Mouse (Mus musculus): ENCODE data around the gene Tbc1d17. TPM values are rescaled to one million over a fixed set of nuclear protein-coding genes. Genes with fewer than 3 reads are reported as not detected.

Tbc1d17 gene
- polyA plus RNA-seq, 1 experiment from 2014 or later, result 122 TPM

MicroRNA genes within 50 kb of the gene (microRNA counts, 519-probe panel; counts per million panel counts)
- not detected for microRNA mmu-miR-707

Small RNA genes lying within 50 kb of the gene (microRNA-seq; reads per million reads assigned to microRNA genes)
- gene Mir707, result not detected

Other genes with a start within 250 kb of the Tbc1d17 start
- 2.3 and 2.9 TPM in 2 replicates for gene Myh14, start 178.2 kb downstream of the Tbc1d17 start, polyA plus RNA-seq (2015; fragmentation: Nextera tagmentation; extraction: Ambion mirVana)
- gene Izumo2, start 140.3 kb downstream of the Tbc1d17 start, polyA plus RNA-seq (2015; fragmentation: Nextera tagmentation; extraction: Ambion mirVana), result not detected in 2 replicates
- gene Vrk3, start 100.7 kb downstream of the Tbc1d17 start, polyA plus RNA-seq (2015; fragmentation: Nextera tagmentation; extraction: Ambion mirVana), result 28.4 and 29.7 TPM in 2 replicates
- gene Zfp473, start 98.0 kb downstream of the Tbc1d17 start, polyA plus RNA-seq (2015; fragmentation: Nextera tagmentation; extraction: Ambion mirVana), result 1.4 and 1.5 TPM in 2 replicates
- gene Nup62, start 33.0 kb downstream of the Tbc1d17 start, polyA plus RNA-seq (2015; fragmentation: Nextera tagmentation; extraction: Ambion mirVana), result 49.9 and 52.7 TPM in 2 replicates
- 1.6 and 2.2 TPM in 2 replicates for gene Il4i1, start 32.7 kb downstream of the Tbc1d17 start, polyA plus RNA-seq (2015; fragmentation: Nextera tagmentation; extraction: Ambion mirVana)
- 2.8 and 3.9 TPM in 2 replicates for gene Atf5, start 32.4 kb downstream of the Tbc1d17 start, polyA plus RNA-seq (2015; fragmentation: Nextera tagmentation; extraction: Ambion mirVana)
- 89.7 and 91.1 TPM in 2 replicates for gene Akt1s1, start 88 bp downstream of the Tbc1d17 start, polyA plus RNA-seq (2015; fragmentation: Nextera tagmentation; extraction: Ambion mirVana)
- 30.5 and 32.8 TPM in 2 replicates for gene Pnkp, start 8.1 kb upstream of the Tbc1d17 start, polyA plus RNA-seq (2015; fragmentation: Nextera tagmentation; extraction: Ambion mirVana)
- 517 and 553 TPM in 2 replicates for gene Ptov1, start 20.7 kb upstream of the Tbc1d17 start, polyA plus RNA-seq (2015; fragmentation: Nextera tagmentation; extraction: Ambion mirVana)
- gene Med25, start 43.6 kb upstream of the Tbc1d17 start, polyA plus RNA-seq (2015; fragmentation: Nextera tagmentation; extraction: Ambion mirVana), result 179 TPM in 2 replicates
- 20.3 and 22.9 TPM in 2 replicates for gene Fuz, start 47.0 kb upstream of the Tbc1d17 start, polyA plus RNA-seq (2015; fragmentation: Nextera tagmentation; extraction: Ambion mirVana)
- 122 and 140 TPM in 2 replicates for gene Ap2a1, start 80.4 kb upstream of the Tbc1d17 start, polyA plus RNA-seq (2015; fragmentation: Nextera tagmentation; extraction: Ambion mirVana)
- gene Tsks, start 94.1 kb upstream of the Tbc1d17 start, polyA plus RNA-seq (2015; fragmentation: Nextera tagmentation; extraction: Ambion mirVana), result 0.11 and 0.21 TPM in 2 replicates
- 56.5 and 58.2 TPM in 2 replicates for gene Cpt1c, start 125.8 kb upstream of the Tbc1d17 start, polyA plus RNA-seq (2015; fragmentation: Nextera tagmentation; extraction: Ambion mirVana)
- gene Prmt1, start 137.5 kb upstream of the Tbc1d17 start, polyA plus RNA-seq (2015; fragmentation: Nextera tagmentation; extraction: Ambion mirVana), result 697 and 717 TPM in 2 replicates
- 61.9 and 66.8 TPM in 2 replicates for gene Irf3, start 148.6 kb upstream of the Tbc1d17 start, polyA plus RNA-seq (2015; fragmentation: Nextera tagmentation; extraction: Ambion mirVana)
- gene Bcl2l12, start 149.6 kb upstream of the Tbc1d17 start, polyA plus RNA-seq (2015; fragmentation: Nextera tagmentation; extraction: Ambion mirVana), result 10.0 and 12.3 TPM in 2 replicates
- 54.5 and 56.7 TPM in 2 replicates for gene Scaf1, start 167.3 kb upstream of the Tbc1d17 start, polyA plus RNA-seq (2015; fragmentation: Nextera tagmentation; extraction: Ambion mirVana)
- gene Rras, start 168.9 kb upstream of the Tbc1d17 start, polyA plus RNA-seq (2015; fragmentation: Nextera tagmentation; extraction: Ambion mirVana), result 12.5 and 15.2 TPM in 2 replicates
- 16.2 and 18.1 TPM in 2 replicates for gene Prr12, start 203.8 kb upstream of the Tbc1d17 start, polyA plus RNA-seq (2015; fragmentation: Nextera tagmentation; extraction: Ambion mirVana)
- 67.2 and 72.1 TPM in 2 replicates for gene Nosip, start 213.3 kb upstream of the Tbc1d17 start, polyA plus RNA-seq (2015; fragmentation: Nextera tagmentation; extraction: Ambion mirVana)
- 15.7 and 15.9 TPM in 2 replicates for gene Prrg2, start 213.6 kb upstream of the Tbc1d17 start, polyA plus RNA-seq (2015; fragmentation: Nextera tagmentation; extraction: Ambion mirVana)
- gene Rcn3, start 243.1 kb upstream of the Tbc1d17 start, polyA plus RNA-seq (2015; fragmentation: Nextera tagmentation; extraction: Ambion mirVana), result 55.4 and 62.2 TPM in 2 replicates